Mouse (Mus musculus) liver, adult 2 months (tissue): ENCODE results near the gene Zfp51. TPM values are rescaled to one million over a fixed set of nuclear protein-coding genes. Genes with fewer than 3 reads are reported as not detected.
A peak's percentile ranks its signal among the peaks of the same experiment; 100 is the strongest.
"Not testable (repeated sequence)": the region's sequence is repeated elsewhere in the genome, so short reads cannot be mapped to it uniquely, and the experiment has no call there.

Source experiments
- DNase-seq: peaks from one replicate; pipeline ENCODE4 v3.0.0-alpha.2; 2011; ENCODE audit warnings: low read depth, low spot score; ENCODE audit errors: extremely low read depth
- H3K27ac ChIP-seq: fragments of 200-500 bp; replicated peaks from 2 replicates; pipeline ENCODE4 v1.5.1; 2012; ENCODE audit warnings: low read depth, mild to moderate bottlenecking, control low read depth, inconsistent platforms, low read length; ENCODE audit not compliant: insufficient read depth
- H3K27me3 ChIP-seq: fragments of 200-500 bp; 2 replicates; pipeline ENCODE4 v1.6.1; 2012; ENCODE audit warnings: mild to moderate bottlenecking, moderate library complexity, low read length, inconsistent platforms; ENCODE audit not compliant: control insufficient read depth, insufficient read depth
- H3K36me3 ChIP-seq: fragments of 200-500 bp; 2 replicates; pipeline ENCODE4 v1.6.1; 2012; ENCODE audit warnings: low read length, inconsistent platforms; ENCODE audit not compliant: control insufficient read depth, insufficient read depth
- H3K4me1 ChIP-seq: fragments of 200-500 bp; 2 replicates; pipeline ENCODE4 v1.6.1; 2011; ENCODE audit warnings: low read length; ENCODE audit not compliant: control insufficient read depth, insufficient read depth
- H3K4me3 ChIP-seq: fragments of 200-500 bp; 2 replicates; pipeline ENCODE4 v1.5.1; 2011; ENCODE audit warnings: low read depth, mild to moderate bottlenecking, control low read depth, low read length, moderate library complexity; ENCODE audit not compliant: insufficient read depth
- H3K79me2 ChIP-seq: fragments of 200-500 bp; 2 replicates; pipeline ENCODE4 v1.6.1; 2012; ENCODE audit warnings: inconsistent platforms, mild to moderate bottlenecking, low read length, moderate library complexity; ENCODE audit not compliant: control insufficient read depth, insufficient read depth
- H3K9ac ChIP-seq: fragments of 200-500 bp; 2 replicates; pipeline ENCODE4 v1.6.1; 2012; ENCODE audit warnings: low read depth, mild to moderate bottlenecking, control low read depth, inconsistent platforms, low read length
- CTCF ChIP-seq: fragments of 200-500 bp; IDR thresholded peaks from 2 replicates; pipeline ENCODE4 v1.5.1; 2011; ENCODE audit warnings: low read depth, low read length, control low read depth
- POLR2A ChIP-seq: fragments of 200-500 bp; IDR thresholded peaks from 2 replicates; pipeline ENCODE4 v1.6.1; 2011; ENCODE audit warnings: low read length, control low read depth; ENCODE audit not compliant: insufficient read depth; ENCODE audit errors: extremely low read depth
- WGBS: fragments of 180-500 bp; shearing (Covaris S2); methylation state at CpG from one replicate; pipeline ENCODE4 v1.1.7; 2018; 5-methylcytosine and 5-hydroxymethylcytosine counted together
- polyA plus RNA-seq: library from polyadenylated mRNA; depleted of rRNA; stranded (reverse); fragments of >200 nt; gene quantifications from 2 replicates; pipeline ENCODE4 v1.2.3, GENCODE M21; 2012; rRNA removed
- total RNA-seq: library from RNA; depleted of rRNA; stranded (reverse); fragments of >200 nt; gene quantifications from 2 replicates; pipeline ENCODE4 v1.2.3, GENCODE M21; 2014; rRNA removed

Gene Zfp51
- total RNA-seq (3.8 and 4.4 TPM in 2 replicates), polyA plus RNA-seq (0.28 and 0.50 TPM in 2 replicates)

DNA sequence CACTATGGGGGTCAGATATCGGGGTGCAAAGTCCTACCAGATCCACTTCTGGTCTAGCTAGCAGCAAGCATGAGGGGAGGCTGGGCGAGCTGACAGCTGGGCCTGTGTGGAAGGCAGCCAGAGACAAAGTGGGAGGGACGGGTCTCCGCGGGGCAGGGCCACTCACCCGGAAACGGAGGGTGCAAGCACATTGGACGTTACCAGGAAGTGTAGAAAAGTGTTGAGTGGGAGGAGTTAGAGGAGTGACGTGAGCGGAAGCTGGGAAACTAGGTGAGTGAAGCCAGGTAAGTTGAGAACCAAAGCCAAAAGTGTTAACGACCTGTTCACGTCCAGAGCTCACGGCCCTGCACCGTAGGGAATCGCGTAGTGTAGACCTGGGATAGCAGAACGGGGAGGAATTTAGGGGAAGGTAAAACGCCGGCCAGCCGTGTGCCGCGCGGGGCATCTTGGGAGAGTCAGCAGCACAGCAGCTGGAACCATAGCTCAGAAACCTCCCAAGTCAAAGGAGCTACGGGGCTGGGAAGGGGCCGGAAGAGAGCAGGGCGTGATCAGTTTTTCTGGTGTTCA is at the start of gene Zfp51:
Gene Zfp51 (plus strand): TSS at position 237 of the 567 bp plus-strand sequence.
- 0 out of 2 replicates have a peak, but pooled peaks have one; percentile 29 for TF ChIP-seq POLR2A
- TF ChIP-seq CTCF: no peak
- Histone ChIP-seq H3K4me1 (peaks cover 6% of the 10 kb centered on the region), H3K9ac (peak within 1 kb of the TSS; percentile 81), H3K36me3 (peaks cover 5% of the 10 kb centered on the region), H3K79me2 (0 out of 2 replicates have a peak, but pooled peaks cover 3% of the 10 kb centered on the region), H3K27me3 (no peaks in the 10 kb centered on the region), H3K27ac (peak within 1 kb of the TSS; percentile 85), H3K4me3 (peak within 1 kb of the TSS; percentile 86)
- WGBS: under 1% methylated on average over 26 of the region's 26 CpGs
- peak; percentile 98 for DNase-seq

DNA sequence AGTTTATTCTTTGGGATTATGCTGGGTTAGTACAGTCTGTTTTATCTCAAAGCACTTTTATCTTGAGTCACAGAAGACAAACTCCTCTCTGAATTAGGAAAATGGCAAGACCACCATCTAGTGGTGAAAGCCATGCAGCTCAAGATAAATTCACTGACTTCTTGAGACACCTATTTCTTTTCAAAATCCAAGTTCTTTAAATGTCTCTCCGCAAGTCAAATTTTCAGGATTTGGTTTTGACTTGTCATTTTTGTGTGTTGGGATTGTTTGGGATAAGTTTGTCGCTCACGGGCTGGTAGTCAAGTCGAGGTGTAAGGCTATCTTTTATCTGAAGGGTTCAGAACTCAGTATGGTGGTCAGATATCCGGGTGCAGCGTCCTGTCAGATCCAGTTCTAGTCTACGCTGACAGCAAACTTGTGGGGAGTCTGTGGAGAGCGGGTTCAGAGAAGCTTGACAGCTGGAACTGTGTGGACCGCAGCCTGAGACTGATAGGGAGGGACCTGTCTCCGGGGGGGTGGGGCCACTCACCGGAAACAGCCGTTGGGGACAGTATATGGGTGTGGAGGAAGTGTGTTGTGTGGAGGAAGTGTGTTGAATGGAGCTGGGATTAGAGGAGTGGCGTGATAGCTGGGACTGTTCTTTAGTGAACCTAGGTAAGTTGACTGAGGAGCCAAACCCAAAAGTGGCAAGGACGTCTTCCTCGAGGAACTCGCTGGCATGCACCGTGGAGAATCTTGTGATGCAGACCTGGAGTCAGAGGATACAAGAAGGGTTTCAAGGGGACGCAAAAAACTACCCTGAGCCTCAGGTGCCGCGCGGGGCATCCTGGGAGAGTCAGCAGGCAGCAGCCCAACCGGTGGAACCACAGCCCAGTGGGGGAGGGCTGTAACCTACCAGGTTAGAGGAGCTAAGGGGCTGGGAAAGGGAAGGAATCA is 27.2 kb upstream of the Zfp51 start, which contains the start of gene Zfp54:
Gene Zfp54 (plus strand): TSS at position 564 of the 936 bp plus-strand sequence.
- TF ChIP-seq CTCF (peak; percentile 66), POLR2A (0 out of 2 replicates have a peak, but pooled peaks have one; percentile 22)
- whole genome bisulfite sequencing: under 1% methylated on average over 22 of the region's 22 CpGs
- Histone ChIP-seq H3K79me2 (no peaks in the 10 kb centered on the region; the same call in 1 of the 2 replicates), H3K27ac (peak within 1 kb of the TSS; percentile 78), H3K36me3 (0 out of 2 replicates have a peak, but pooled peaks cover 2% of the 10 kb centered on the region), H3K4me1 (no peaks in the 10 kb centered on the region), H3K4me3 (peak within 1 kb of the TSS; percentile 65), H3K9ac (peak within 1 kb of the TSS; percentile 73), H3K27me3 (no peaks in the 10 kb centered on the region)
- peak; percentile 81 for DNase-seq

DNA sequence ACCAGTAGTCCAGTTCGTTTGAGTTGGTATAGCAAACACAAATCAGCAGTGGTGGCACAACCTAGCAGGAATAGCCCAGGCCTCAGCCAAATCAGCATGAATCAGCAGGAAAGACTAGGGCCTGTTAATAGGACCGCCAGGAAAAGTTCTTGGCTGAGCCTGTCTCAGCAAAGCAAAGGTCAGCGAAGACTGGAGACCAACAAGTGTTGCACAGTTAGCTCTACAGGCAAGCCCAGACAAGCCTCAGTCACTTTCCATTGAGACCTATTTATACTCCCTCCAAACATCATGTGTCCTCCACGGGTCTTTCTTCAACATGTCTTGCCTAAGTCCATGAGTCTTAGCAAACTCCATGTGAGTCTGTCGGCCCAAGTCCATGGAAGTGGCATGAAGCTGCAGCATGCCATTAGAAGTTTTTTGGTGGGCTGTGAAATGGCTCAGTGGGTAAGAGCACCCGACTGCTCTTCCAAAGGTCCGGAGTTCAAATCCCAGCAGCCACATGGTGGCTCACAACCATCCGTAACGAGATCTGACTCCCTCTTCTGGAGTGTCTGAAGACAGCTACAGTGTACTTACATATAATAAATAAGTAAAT is 11.3 kb upstream of the Zfp51 start:
- not testable (repeated sequence) for H3K79me2 ChIP-seq, H3K4me1 ChIP-seq, H3K4me3 ChIP-seq, H3K9ac ChIP-seq, H3K27ac ChIP-seq, H3K36me3 ChIP-seq, H3K27me3 ChIP-seq
- peak; percentile 83 for DNase-seq
- WGBS: 63% methylated on average over 9 of the region's 9 CpGs

DNA sequence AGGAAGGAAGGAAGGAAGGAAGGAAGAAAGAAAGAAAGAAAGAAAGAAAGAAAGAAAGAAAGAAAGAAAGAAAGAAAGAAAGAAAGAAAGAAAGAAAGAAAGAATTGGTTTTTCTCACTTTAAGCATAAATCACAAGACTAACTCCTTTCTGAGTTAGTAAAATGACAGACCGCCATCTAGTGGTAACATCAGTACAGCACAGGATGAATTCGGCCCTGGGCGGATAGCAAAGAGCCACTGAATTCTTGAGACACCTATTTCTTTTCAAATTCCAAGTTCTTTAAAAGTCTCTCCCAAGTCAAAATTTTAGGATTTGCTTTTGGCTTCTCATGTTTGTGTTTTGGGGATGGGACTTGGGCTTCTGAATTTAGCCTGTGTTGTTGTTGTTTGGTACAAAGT is 505 bp upstream of the Zfp51 start:
- no peak for TF ChIP-seq POLR2A
- peak; percentile 26; the same call in 1 of the 2 replicates for TF ChIP-seq CTCF
- H3K79me2 ChIP-seq: 0 out of 2 replicates have a peak, but pooled peaks cover 3% of the 10 kb centered on the region
- 1% methylated on average over 3 of the region's 3 CpGs for WGBS
- DNase-seq: peak; percentile 77
- peaks cover 6% of the 10 kb centered on the region for H3K4me1 ChIP-seq
- H3K9ac ChIP-seq: peak overlapping the region; percentile 59
- peak overlapping the region; percentile 86 for H3K4me3 ChIP-seq
- peaks cover 5% of the 10 kb centered on the region for H3K36me3 ChIP-seq
- peak overlapping the region; percentile 56 for H3K27ac ChIP-seq
- H3K27me3 ChIP-seq: no peaks in the 10 kb centered on the region

DNA sequence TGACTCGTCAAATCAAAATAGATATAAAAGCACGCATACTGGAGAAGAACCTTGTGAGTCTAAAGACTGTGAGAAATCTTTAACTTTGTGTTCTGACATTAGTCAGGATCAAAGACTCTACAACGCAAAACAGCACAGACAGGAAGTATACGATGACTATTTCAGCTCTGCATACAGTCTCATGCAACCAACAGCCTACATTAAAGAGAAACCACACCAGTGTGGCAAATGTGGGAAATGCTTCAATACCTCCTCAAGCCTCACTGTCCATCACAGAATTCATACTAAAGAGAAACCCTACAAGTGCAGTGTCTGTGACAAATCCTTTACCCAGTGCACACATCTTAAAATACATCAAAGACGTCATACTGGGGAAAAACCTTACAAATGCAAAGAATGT is 13.4 kb downstream of the Zfp51 start:
- Histone ChIP-seq H3K9ac (no peak overlapping the region), H3K4me1 (no peaks in the 10 kb centered on the region), H3K36me3 (peaks cover 30% of the 10 kb centered on the region), H3K4me3 (no peak overlapping the region), H3K27ac (no peak overlapping the region), H3K27me3 (no peaks in the 10 kb centered on the region), H3K79me2 (no peaks in the 10 kb centered on the region)
- WGBS: 88% methylated on average over 5 of the region's 5 CpGs
- no peak for DNase-seq
- no peak for TF ChIP-seq CTCF
- TF ChIP-seq POLR2A: no peak
